Mouse (Mus musculus): ENCODE measurements around the gene Snapc3. TPM values are rescaled to one million over a fixed set of nuclear protein-coding genes. Genes with fewer than 3 reads are reported as not detected.

Snapc3 gene
- polyA plus RNA-seq, 2 experiments: 39.2 to 45.3 TPM

GRCm38 (mm10) chr4:83417820-83418186, 279 bp downstream of the Snapc3 start:
- peak; percentile 41 for ATAC-seq (ENCODE audit: low FRiP score, low read depth)

GRCm38 (mm10) chr4:83418781-83419180, 1.3 kb downstream of the Snapc3 start:
- H3K36me3 ChIP-seq (ENCODE audit: control insufficient read depth, insufficient read depth, low read length): peaks cover 13% of the 10 kb centered on the region
- ATAC-seq (ENCODE audit: low FRiP score, low read depth) (no peak), DNase-seq (ENCODE audit: low spot score) (no peak)
- no peaks in the 10 kb centered on the region for H3K9me3 ChIP-seq (ENCODE audit: control insufficient read depth, low read length)
- peaks cover 10% of the 10 kb centered on the region; the same call in 1 of the 2 replicates for H3K4me1 ChIP-seq (ENCODE audit: control insufficient read depth, insufficient read depth, low read length)
- 71% methylated on average over 2 of the region's 2 CpGs for WGBS
- peak overlapping the region; percentile 91; the same call in 1 of the 2 replicates for H3K9ac ChIP-seq (ENCODE audit: low read depth, low read length, severe bottlenecking)
- H3K4me2 ChIP-seq (replicated peaks; ENCODE audit: low read depth, low read length, severe bottlenecking): peak overlapping the region; percentile 62
- H3K27me3 ChIP-seq (ENCODE audit: control insufficient read depth, insufficient read depth, low read length): no peaks in the 10 kb centered on the region
- H3K4me3 ChIP-seq (replicated peaks; ENCODE audit: low read length): peak overlapping the region; percentile 86
- no peak overlapping the region for H3K27ac ChIP-seq (replicated peaks; ENCODE audit: low read depth, low read length)
- TF ChIP-seq POLR2A (IDR thresholded peaks at IDR 0.05; ENCODE audit: borderline replicate concordance, extremely low read depth, insufficient read depth, insufficient read length): no peak

More at GRCm38 (mm10) chr4:83417820-83418186, 279 bp downstream of the Snapc3 start:
- Histone ChIP-seq H3K36me3 (ENCODE audit: control insufficient read depth, insufficient read depth, low read length) (peaks cover 3% of the 10 kb centered on the region), H3K4me3 (replicated peaks; ENCODE audit: low read length) (peak overlapping the region; percentile 86), H3K9me3 (ENCODE audit: control insufficient read depth, low read length) (no peaks in the 10 kb centered on the region), H3K4me1 (ENCODE audit: control insufficient read depth, insufficient read depth, low read length) (peaks cover 10% of the 10 kb centered on the region; the same call in 1 of the 2 replicates), H3K27ac (replicated peaks; ENCODE audit: low read depth, low read length) (peak overlapping the region; percentile 79), H3K27me3 (ENCODE audit: control insufficient read depth, insufficient read depth, low read length) (no peaks in the 10 kb centered on the region), H3K9ac (ENCODE audit: low read depth, low read length, severe bottlenecking) (peak overlapping the region; percentile 91), H3K4me2 (replicated peaks; ENCODE audit: low read depth, low read length, severe bottlenecking) (peak overlapping the region; percentile 62)
- no peak for TF ChIP-seq POLR2A (IDR thresholded peaks at IDR 0.05; ENCODE audit: borderline replicate concordance, extremely low read depth, insufficient read depth, insufficient read length)
- no peak for DNase-seq (ENCODE audit: low spot score)
- 1% methylated on average over 30 of the region's 30 CpGs for WGBS

GRCm38 (mm10) chr4:83423641-83424040, 6.1 kb downstream of the Snapc3 start:
- no peak for TF ChIP-seq POLR2A (IDR thresholded peaks at IDR 0.05; ENCODE audit: borderline replicate concordance, extremely low read depth, insufficient read depth, insufficient read length)
- ATAC-seq (ENCODE audit: low FRiP score, low read depth): no peak
- WGBS: 96% methylated on average over 6 of the region's 6 CpGs
- peaks cover 3% of the 10 kb centered on the region; the same call in 1 of the 2 replicates for H3K4me1 ChIP-seq (ENCODE audit: control insufficient read depth, insufficient read depth, low read length)
- H3K27ac ChIP-seq (replicated peaks; ENCODE audit: low read depth, low read length): no peak overlapping the region
- H3K9ac ChIP-seq (ENCODE audit: low read depth, low read length, severe bottlenecking): no peak overlapping the region
- H3K27me3 ChIP-seq (ENCODE audit: control insufficient read depth, insufficient read depth, low read length): no peaks in the 10 kb centered on the region
- H3K4me3 ChIP-seq (replicated peaks; ENCODE audit: low read length): no peak overlapping the region
- no peak overlapping the region for H3K4me2 ChIP-seq (replicated peaks; ENCODE audit: low read depth, low read length, severe bottlenecking)
- DNase-seq (ENCODE audit: low spot score): no peak
- no peaks in the 10 kb centered on the region for H3K9me3 ChIP-seq (ENCODE audit: control insufficient read depth, low read length)
- peaks cover 51% of the 10 kb centered on the region for H3K36me3 ChIP-seq (ENCODE audit: control insufficient read depth, insufficient read depth, low read length)

- no peak for TF ChIP-seq POLR2A (IDR thresholded peaks at IDR 0.05; ENCODE audit: borderline replicate concordance, extremely low read depth, insufficient read depth, insufficient read length)
- H3K4me1 ChIP-seq (ENCODE audit: control insufficient read depth, insufficient read depth, low read length): no peaks in the 10 kb centered on the region
- 96% methylated on average over 4 of the region's 4 CpGs for WGBS
- no peak for DNase-seq (ENCODE audit: low spot score)
- H3K27ac ChIP-seq (replicated peaks; ENCODE audit: low read depth, low read length): no peak overlapping the region
- H3K4me3 ChIP-seq (replicated peaks; ENCODE audit: low read length): no peak overlapping the region
- peaks cover 61% of the 10 kb centered on the region for H3K36me3 ChIP-seq (ENCODE audit: control insufficient read depth, insufficient read depth, low read length)
- H3K4me2 ChIP-seq (replicated peaks; ENCODE audit: low read depth, low read length, severe bottlenecking): no peak overlapping the region
- no peaks in the 10 kb centered on the region for H3K27me3 ChIP-seq (ENCODE audit: control insufficient read depth, insufficient read depth, low read length)
- no peak overlapping the region for H3K9ac ChIP-seq (ENCODE audit: low read depth, low read length, severe bottlenecking)
- no peak for ATAC-seq (ENCODE audit: low FRiP score, low read depth)
- H3K9me3 ChIP-seq (ENCODE audit: control insufficient read depth, low read length): no peaks in the 10 kb centered on the region
Measured at GRCm38 (mm10) chr4:83425119-83425518, 7.6 kb downstream of the Snapc3 start.

GRCm38 (mm10) chr4:83427141-83427540, 9.6 kb downstream of the Snapc3 start:
- DNase-seq (ENCODE audit: low spot score): no peak
- no peaks in the 10 kb centered on the region for H3K9me3 ChIP-seq (ENCODE audit: control insufficient read depth, low read length)
- no peak overlapping the region for H3K9ac ChIP-seq (ENCODE audit: low read depth, low read length, severe bottlenecking)
- TF ChIP-seq POLR2A (IDR thresholded peaks at IDR 0.05; ENCODE audit: borderline replicate concordance, extremely low read depth, insufficient read depth, insufficient read length): no peak
- H3K27ac ChIP-seq (replicated peaks; ENCODE audit: low read depth, low read length): no peak overlapping the region
- no peaks in the 10 kb centered on the region for H3K4me1 ChIP-seq (ENCODE audit: control insufficient read depth, insufficient read depth, low read length)
- H3K4me2 ChIP-seq (replicated peaks; ENCODE audit: low read depth, low read length, severe bottlenecking): no peak overlapping the region
- no peak overlapping the region for H3K4me3 ChIP-seq (replicated peaks; ENCODE audit: low read length)
- WGBS: 94% methylated on average over 7 of the region's 7 CpGs
- H3K27me3 ChIP-seq (ENCODE audit: control insufficient read depth, insufficient read depth, low read length): no peaks in the 10 kb centered on the region
- peaks cover 66% of the 10 kb centered on the region for H3K36me3 ChIP-seq (ENCODE audit: control insufficient read depth, insufficient read depth, low read length)
- ATAC-seq (ENCODE audit: low FRiP score, low read depth): no peak

GRCm38 (mm10) chr4:83427696-83428095, 10.2 kb downstream of the Snapc3 start:
- Histone ChIP-seq H3K4me3 (replicated peaks; ENCODE audit: low read length) (no peak overlapping the region), H3K36me3 (ENCODE audit: control insufficient read depth, insufficient read depth, low read length) (peaks cover 67% of the 10 kb centered on the region), H3K9ac (ENCODE audit: low read depth, low read length, severe bottlenecking) (no peak overlapping the region), H3K27ac (replicated peaks; ENCODE audit: low read depth, low read length) (no peak overlapping the region), H3K4me1 (ENCODE audit: control insufficient read depth, insufficient read depth, low read length) (no peaks in the 10 kb centered on the region), H3K4me2 (replicated peaks; ENCODE audit: low read depth, low read length, severe bottlenecking) (no peak overlapping the region), H3K27me3 (ENCODE audit: control insufficient read depth, insufficient read depth, low read length) (no peaks in the 10 kb centered on the region), H3K9me3 (ENCODE audit: control insufficient read depth, low read length) (no peaks in the 10 kb centered on the region)
- TF ChIP-seq POLR2A (IDR thresholded peaks at IDR 0.05; ENCODE audit: borderline replicate concordance, extremely low read depth, insufficient read depth, insufficient read length): no peak
- WGBS: over 99% methylated on average over 8 of the region's 8 CpGs
- ATAC-seq (ENCODE audit: low FRiP score, low read depth) (no peak), DNase-seq (ENCODE audit: low spot score) (no peak)
